Mouse (Mus musculus): ENCODE measurements around the gene Cenpi. TPM values are rescaled to one million over a fixed set of nuclear protein-coding genes. Genes with fewer than 3 reads are reported as not detected.

Gene Cenpi
- polyA plus RNA-seq, 1 experiment, result 0.47 TPM

GRCm38 (mm10) chrX:134366547-134366946 is 58.7 kb downstream of the Cenpi start:
- Histone ChIP-seq H3K4me3 (replicated peaks; ENCODE audit: insufficient read depth, low read depth, low read length) (no peak overlapping the region), H3K4me1 (ENCODE audit: control insufficient read depth, insufficient read depth, low read length) (no peaks in the 10 kb centered on the region), H3K27me3 (ENCODE audit: control insufficient read depth, insufficient read depth, low read length) (no peaks in the 10 kb centered on the region; the same call in 1 of the 2 replicates), H3K27ac (ENCODE audit: insufficient read depth, low read length) (no peak overlapping the region)
- WGBS, result 61% methylated on average over 3 of the region's 3 CpGs
- TF ChIP-seq POLR2A (IDR thresholded peaks at IDR 0.05; ENCODE audit: borderline replicate concordance, insufficient read depth, low read length), result no peak
- no peak for TF ChIP-seq CTCF (IDR thresholded peaks at IDR 0.05; ENCODE audit: borderline replicate concordance, insufficient read depth, low read depth, low read length)
- DNase-seq, result no peak

- Histone ChIP-seq H3K27me3 (ENCODE audit: control insufficient read depth, insufficient read depth, low read length) (no peaks in the 10 kb centered on the region; the same call in 1 of the 2 replicates), H3K27ac (ENCODE audit: insufficient read depth, low read length) (no peak overlapping the region), H3K4me3 (replicated peaks; ENCODE audit: insufficient read depth, low read depth, low read length) (no peak overlapping the region), H3K4me1 (ENCODE audit: control insufficient read depth, insufficient read depth, low read length) (no peaks in the 10 kb centered on the region)
- WGBS, result 11% methylated on average over 2 of the region's 2 CpGs
- DNase-seq, result no peak
- TF ChIP-seq POLR2A (IDR thresholded peaks at IDR 0.05; ENCODE audit: borderline replicate concordance, insufficient read depth, low read length) (no peak), CTCF (IDR thresholded peaks at IDR 0.05; ENCODE audit: borderline replicate concordance, insufficient read depth, low read depth, low read length) (no peak)
Measured at GRCm38 (mm10) chrX:134371279-134371678, 63.4 kb downstream of the Cenpi start.

- DNase-seq, result no peak
- Histone ChIP-seq H3K27me3 (ENCODE audit: control insufficient read depth, insufficient read depth, low read length) (no peaks in the 10 kb centered on the region), H3K4me1 (ENCODE audit: control insufficient read depth, insufficient read depth, low read length) (no peaks in the 10 kb centered on the region), H3K27ac (ENCODE audit: insufficient read depth, low read length) (no peak overlapping the region), H3K4me3 (replicated peaks; ENCODE audit: insufficient read depth, low read depth, low read length) (no peak overlapping the region)
- no peak for TF ChIP-seq CTCF (IDR thresholded peaks at IDR 0.05; ENCODE audit: borderline replicate concordance, insufficient read depth, low read depth, low read length)
- no peak for TF ChIP-seq POLR2A (IDR thresholded peaks at IDR 0.05; ENCODE audit: borderline replicate concordance, insufficient read depth, low read length)
- 84% methylated on average over 1 of the region's 1 CpGs for WGBS
Measured at GRCm38 (mm10) chrX:134374190-134374589, 66.3 kb downstream of the Cenpi start.

- Histone ChIP-seq H3K4me3 (replicated peaks; ENCODE audit: insufficient read depth, low read depth, low read length) (no peak overlapping the region), H3K27ac (ENCODE audit: insufficient read depth, low read length) (no peak overlapping the region), H3K4me1 (ENCODE audit: control insufficient read depth, insufficient read depth, low read length) (no peaks in the 10 kb centered on the region), H3K27me3 (ENCODE audit: control insufficient read depth, insufficient read depth, low read length) (no peaks in the 10 kb centered on the region)
- 41% methylated on average over 6 of the region's 6 CpGs for WGBS
- TF ChIP-seq POLR2A (IDR thresholded peaks at IDR 0.05; ENCODE audit: borderline replicate concordance, insufficient read depth, low read length) (no peak), CTCF (IDR thresholded peaks at IDR 0.05; ENCODE audit: borderline replicate concordance, insufficient read depth, low read depth, low read length) (no peak)
- no peak for DNase-seq
Measured at GRCm38 (mm10) chrX:134384896-134385295, 77.0 kb downstream of the Cenpi start.

GRCm38 (mm10) chrX:134398972-134399371 is 91.1 kb downstream of the Cenpi start:
- Histone ChIP-seq H3K4me3 (replicated peaks; ENCODE audit: insufficient read depth, low read depth, low read length) (no peak overlapping the region), H3K27me3 (ENCODE audit: control insufficient read depth, insufficient read depth, low read length) (no peaks in the 10 kb centered on the region), H3K4me1 (ENCODE audit: control insufficient read depth, insufficient read depth, low read length) (no peaks in the 10 kb centered on the region), H3K27ac (ENCODE audit: insufficient read depth, low read length) (no peak overlapping the region)
- DNase-seq, result no peak
- 59% methylated on average over 2 of the region's 2 CpGs for WGBS
- TF ChIP-seq CTCF (IDR thresholded peaks at IDR 0.05; ENCODE audit: borderline replicate concordance, insufficient read depth, low read depth, low read length), result no peak
- TF ChIP-seq POLR2A (IDR thresholded peaks at IDR 0.05; ENCODE audit: borderline replicate concordance, insufficient read depth, low read length), result no peak

- TF ChIP-seq POLR2A (IDR thresholded peaks at IDR 0.05; ENCODE audit: borderline replicate concordance, insufficient read depth, low read length) (no peak), CTCF (IDR thresholded peaks at IDR 0.05; ENCODE audit: borderline replicate concordance, insufficient read depth, low read depth, low read length) (no peak)
- WGBS, result 12% methylated on average over 15 of the region's 15 CpGs
- no peaks in the 10 kb centered on the region for H3K4me1 ChIP-seq (ENCODE audit: control insufficient read depth, insufficient read depth, low read length)
- peak; percentile 6 to 18 for DNase-seq
- no peaks in the 10 kb centered on the region for H3K27me3 ChIP-seq (ENCODE audit: control insufficient read depth, insufficient read depth, low read length)
- peak within 1 kb of the TSS; percentile 63 for H3K4me3 ChIP-seq (replicated peaks; ENCODE audit: insufficient read depth, low read depth, low read length)
- H3K27ac ChIP-seq (ENCODE audit: insufficient read depth, low read length), result no peak within 1 kb of the TSS
Measured at GRCm38 (mm10) chrX:134403863-134404583, 96.1 kb downstream of the Cenpi start, which contains the start of gene Drp2. TSS of gene Drp2 (plus strand) at chrX:134404551.

- TF ChIP-seq CTCF (IDR thresholded peaks at IDR 0.05; ENCODE audit: borderline replicate concordance, insufficient read depth, low read depth, low read length) (no peak), POLR2A (IDR thresholded peaks at IDR 0.05; ENCODE audit: borderline replicate concordance, insufficient read depth, low read length) (no peak)
- Histone ChIP-seq H3K4me3 (replicated peaks; ENCODE audit: insufficient read depth, low read depth, low read length) (peak overlapping the region; percentile 63), H3K27ac (ENCODE audit: insufficient read depth, low read length) (no peak overlapping the region), H3K4me1 (ENCODE audit: control insufficient read depth, insufficient read depth, low read length) (no peaks in the 10 kb centered on the region), H3K27me3 (ENCODE audit: control insufficient read depth, insufficient read depth, low read length) (no peaks in the 10 kb centered on the region)
- WGBS, result 7% methylated on average over 12 of the region's 14 CpGs
- DNase-seq, result peak; percentile 13 to 22
Measured at GRCm38 (mm10) chrX:134404584-134404955, 96.7 kb downstream of the Cenpi start.

- Histone ChIP-seq H3K4me3 (replicated peaks; ENCODE audit: insufficient read depth, low read depth, low read length) (no peak overlapping the region), H3K27ac (ENCODE audit: insufficient read depth, low read length) (no peak overlapping the region), H3K4me1 (ENCODE audit: control insufficient read depth, insufficient read depth, low read length) (no peaks in the 10 kb centered on the region), H3K27me3 (ENCODE audit: control insufficient read depth, insufficient read depth, low read length) (no peaks in the 10 kb centered on the region)
- DNase-seq, result no peak
- TF ChIP-seq POLR2A (IDR thresholded peaks at IDR 0.05; ENCODE audit: borderline replicate concordance, insufficient read depth, low read length) (no peak), CTCF (IDR thresholded peaks at IDR 0.05; ENCODE audit: borderline replicate concordance, insufficient read depth, low read depth, low read length) (no peak)
- WGBS, result 46% methylated on average over 6 of the region's 6 CpGs
Measured at GRCm38 (mm10) chrX:134409354-134409900, 101.5 kb downstream of the Cenpi start.
